Mouse (Mus musculus) intestine, embryonic 14.5 days (tissue): ENCODE measurements around the gene Krtap10-10. TPM values are rescaled to one million over a fixed set of nuclear protein-coding genes. Genes with fewer than 3 reads are reported as not detected.

ENCODE experiments used
- ATAC-seq: fragments of 200-750 bp; cut with Nextera tagmentation; replicated peaks from 2 replicates; pipeline ENCODE4 v1.8.0; 2017; ENCODE audit warnings: low read depth, moderate number of reproducible peaks, moderate TSS enrichment, moderate library complexity; ENCODE audit not compliant: low FRiP score, low TSS enrichment
- DNase-seq: peaks from one replicate; pipeline ENCODE4 v3.0.0-alpha.2; 2018; ENCODE audit warnings: low spot score
- H3K27ac ChIP-seq: fragments of 300-500 bp; sonication (generic); 2 replicates; pipeline ENCODE4 v1.5.1; 2014; ENCODE audit warnings: low read depth, mild to moderate bottlenecking, control low read depth
- H3K27me3 ChIP-seq: fragments of 300-500 bp; sonication (generic); replicated peaks from 2 replicates; pipeline ENCODE4 v1.6.1; 2014; ENCODE audit warnings: low read length, control low read depth; ENCODE audit not compliant: control insufficient read depth, insufficient read depth
- H3K36me3 ChIP-seq: fragments of 300-500 bp; sonication (generic); 2 replicates; pipeline ENCODE4 v1.6.1; 2014; ENCODE audit warnings: low read length, control low read depth; ENCODE audit not compliant: control insufficient read depth, insufficient read depth
- H3K4me1 ChIP-seq: fragments of 300-500 bp; sonication (generic); replicated peaks from 2 replicates; pipeline ENCODE4 v1.6.1; 2014; ENCODE audit warnings: low read length, control low read depth, mixed read lengths; ENCODE audit not compliant: control insufficient read depth, insufficient read depth
- H3K4me2 ChIP-seq: fragments of 300-500 bp; sonication (generic); 2 replicates; pipeline ENCODE4 v1.6.1; 2014; ENCODE audit warnings: low read length
- H3K4me3 ChIP-seq: fragments of 300-500 bp; sonication (generic); 2 replicates; pipeline ENCODE4 v1.5.1; 2014; ENCODE audit warnings: low read depth, low read length, control low read depth, mixed read lengths
- H3K9ac ChIP-seq: fragments of 300-500 bp; sonication (generic); 2 replicates; pipeline ENCODE4 v1.6.1; 2014; ENCODE audit warnings: mild to moderate bottlenecking, low read length
- H3K9me3 ChIP-seq: fragments of 300-500 bp; sonication (generic); 2 replicates; pipeline ENCODE4 v1.6.1; 2016; ENCODE audit warnings: low read length, control low read depth; ENCODE audit not compliant: control insufficient read depth
- WGBS: fragments of 180-500 bp; shearing (Covaris S2); extraction: QIAGEN DNeasy Blood & Tissue Kit; methylation state at CpG from one replicate; pipeline ENCODE4 v1.1.7; 2014; 5-methylcytosine and 5-hydroxymethylcytosine counted together
- polyA plus RNA-seq: library from polyadenylated mRNA; unstranded; fragments of >200 nt; fragmentation: Nextera tagmentation; extraction: Ambion mirVana; gene quantifications from 2 replicates; pipeline ENCODE4 v1.2.1, GENCODE M21; 2014

Krtap10-10 gene
- polyA plus RNA-seq, 1 experiment from 2014 or later, result not detected

DNA sequence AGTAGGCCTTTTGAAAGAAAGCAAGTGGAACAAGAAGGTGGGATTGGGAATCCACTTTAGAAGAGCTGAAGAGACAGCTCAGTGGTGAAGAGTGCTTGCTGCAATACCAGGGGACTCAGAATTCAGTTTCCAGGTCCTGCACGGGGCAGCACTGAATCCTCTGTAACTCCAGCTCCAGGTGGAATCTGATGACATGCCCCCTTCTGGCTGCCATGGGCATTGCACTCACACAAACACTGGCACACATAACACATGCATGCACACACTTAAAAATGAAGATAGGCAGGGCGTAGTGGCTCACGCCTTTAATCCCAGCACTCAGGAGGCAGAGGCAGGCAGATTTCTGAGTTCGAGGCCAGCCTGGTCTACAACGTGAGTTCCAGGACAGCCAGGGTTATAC is 46.8 kb downstream of the Krtap10-10 start:
- H3K9me3 ChIP-seq, result no peaks in the 10 kb centered on the region
- DNase-seq (no peak), ATAC-seq (no peak)
- no peaks in the 10 kb centered on the region for H3K4me1 ChIP-seq
- H3K27me3 ChIP-seq, result no peaks in the 10 kb centered on the region
- no peaks in the 10 kb centered on the region for H3K36me3 ChIP-seq
- no peak overlapping the region for H3K27ac ChIP-seq
- 85% methylated on average over 5 of the region's 5 CpGs for WGBS
- H3K4me3 ChIP-seq, result no peak overlapping the region
- H3K9ac ChIP-seq, result no peak overlapping the region
- H3K4me2 ChIP-seq, result no peak overlapping the region

GRCm38 (mm10) chr10:77886007-77886747 is 50.4 kb downstream of the Krtap10-10 start:
- no peak overlapping the region for H3K27ac ChIP-seq
- WGBS, result 54% methylated on average over 12 of the region's 12 CpGs
- no peaks in the 10 kb centered on the region for H3K36me3 ChIP-seq
- H3K27me3 ChIP-seq, result no peaks in the 10 kb centered on the region
- H3K9ac ChIP-seq, result no peak overlapping the region
- DNase-seq (peak; percentile 62), ATAC-seq (no peak)
- H3K4me3 ChIP-seq, result no peak overlapping the region
- H3K4me2 ChIP-seq, result no peak overlapping the region
- H3K4me1 ChIP-seq, result no peaks in the 10 kb centered on the region
- no peaks in the 10 kb centered on the region for H3K9me3 ChIP-seq

Other genes starting within 250 kb of the Krtap10-10 start
- 314 and 336 TPM in 2 replicates for gene Sumo3, start 229.8 kb upstream of the Krtap10-10 start, polyA plus RNA-seq
- gene Gm49325, start 229.8 kb upstream of the Krtap10-10 start, polyA plus RNA-seq, result 2.0 TPM in 1 of 2 replicates, not detected in the other
- 46.7 and 48.5 TPM in 2 replicates for gene Ube2g2, start 213.7 kb upstream of the Krtap10-10 start, polyA plus RNA-seq
- 0.62 and 1.2 TPM in 2 replicates for gene Tspear, start 149.4 kb upstream of the Krtap10-10 start, polyA plus RNA-seq
- not detected in 2 replicates for gene Gm19402, start 145.2 kb upstream of the Krtap10-10 start, polyA plus RNA-seq
- gene Gm9508, start 138.7 kb upstream of the Krtap10-10 start, polyA plus RNA-seq, result not detected in 2 replicates
- not detected in 2 replicates for gene Gm10272, start 129.3 kb upstream of the Krtap10-10 start, polyA plus RNA-seq
- not detected in 2 replicates for gene Gm10024, start 124.5 kb upstream of the Krtap10-10 start, polyA plus RNA-seq
- gene Gm10142, start 120.1 kb upstream of the Krtap10-10 start, polyA plus RNA-seq, result not detected in 2 replicates
- gene Krtap12-1, start 115.3 kb upstream of the Krtap10-10 start, polyA plus RNA-seq, result not detected in 2 replicates
- gene Gm10100, start 109.5 kb upstream of the Krtap10-10 start, polyA plus RNA-seq, result not detected in 2 replicates
- gene Gm18596, start 93.3 kb upstream of the Krtap10-10 start, polyA plus RNA-seq, result not detected in 2 replicates
- gene Gm9736, start 84.6 kb upstream of the Krtap10-10 start, polyA plus RNA-seq, result not detected in 2 replicates
- not detected in 2 replicates for gene Gm3233, start 76.3 kb upstream of the Krtap10-10 start, polyA plus RNA-seq
- not detected in 2 replicates for gene Gm3238, start 64.6 kb upstream of the Krtap10-10 start, polyA plus RNA-seq
- gene Gm7138, start 59.0 kb upstream of the Krtap10-10 start, polyA plus RNA-seq, result not detected in 2 replicates
- not detected in 2 replicates for gene Gm3250, start 53.4 kb upstream of the Krtap10-10 start, polyA plus RNA-seq
- not detected in 2 replicates for gene Gm7137, start 47.7 kb upstream of the Krtap10-10 start, polyA plus RNA-seq
- not detected in 2 replicates for gene Gm9639, start 40.9 kb upstream of the Krtap10-10 start, polyA plus RNA-seq
- not detected in 2 replicates for gene Gm19668, start 36.8 kb upstream of the Krtap10-10 start, polyA plus RNA-seq
- gene Gm9507, start 24.1 kb upstream of the Krtap10-10 start, polyA plus RNA-seq, result not detected in 2 replicates
- not detected in 2 replicates for gene Gm2696, start 21.3 kb upstream of the Krtap10-10 start, polyA plus RNA-seq
- not detected in 2 replicates for gene Krtap10-4, start 8.9 kb upstream of the Krtap10-10 start, polyA plus RNA-seq
- not detected in 2 replicates for gene Gm36176, start 10.9 kb downstream of the Krtap10-10 start, polyA plus RNA-seq
- not detected in 2 replicates for gene Gm10318, start 16.9 kb downstream of the Krtap10-10 start, polyA plus RNA-seq
- not detected in 2 replicates for gene Gm3285, start 26.0 kb downstream of the Krtap10-10 start, polyA plus RNA-seq
- 3.9 and 4.2 TPM in 2 replicates for gene Lrrc3, start 66.6 kb downstream of the Krtap10-10 start, polyA plus RNA-seq
- gene Trpm2, start 134.6 kb downstream of the Krtap10-10 start, polyA plus RNA-seq, result 0.42 and 1.2 TPM in 2 replicates
- gene 1810043G02Rik, start 142.6 kb downstream of the Krtap10-10 start, polyA plus RNA-seq, result 23.5 and 24.7 TPM in 2 replicates
- gene Pfkl, start 174.1 kb downstream of the Krtap10-10 start, polyA plus RNA-seq, result 244 and 252 TPM in 2 replicates
- 0.34 TPM in 1 of 2 replicates, not detected in the other for gene Dnmt3l, start 206.0 kb downstream of the Krtap10-10 start, polyA plus RNA-seq
- 0.15 and 0.31 TPM in 2 replicates for gene Aire, start 207.7 kb downstream of the Krtap10-10 start, polyA plus RNA-seq
- 3.9 and 4.7 TPM in 2 replicates for gene Icosl, start 233.4 kb downstream of the Krtap10-10 start, polyA plus RNA-seq